Mouse (Mus musculus): ENCODE results near the gene Ankrd55.

DNA sequence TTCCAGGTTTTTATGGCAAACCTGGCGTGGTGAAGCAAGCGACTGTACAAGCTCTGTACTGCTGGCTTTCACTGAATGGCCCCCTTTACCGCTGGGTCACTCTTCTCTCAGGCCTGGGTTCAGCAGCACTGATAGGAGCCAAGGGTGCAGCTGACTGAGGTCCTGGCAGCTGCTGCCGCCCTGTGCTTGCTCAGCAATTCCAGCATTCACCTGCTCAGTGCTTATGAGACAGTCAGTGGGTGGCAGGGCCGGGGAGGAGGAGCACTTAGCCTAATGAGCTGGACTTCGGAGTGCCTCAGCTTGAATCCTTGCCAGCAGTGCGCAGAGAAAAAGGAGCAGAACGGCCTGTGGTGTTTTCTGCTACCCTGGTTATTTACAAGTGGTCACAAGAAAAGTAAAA, 87.5 kb downstream of the Ankrd55 start:
- TF ChIP-seq POLR2A (IDR thresholded peaks at IDR 0.05; ENCODE audit: low read depth, low read length) (no peak), CTCF (IDR thresholded peaks at IDR 0.05; ENCODE audit: borderline replicate concordance, insufficient read depth, low read length) (no peak)

Data from embryonic fibroblast, embryonic 13.5 days (primary cell).